Comparison of ENCODE assay signal across 11 mouse cellular contexts in genomic region chr1:74856439-74856720, GRCm38 (mm10). TPM values are rescaled to one million over a fixed set of nuclear protein-coding genes. Genes with fewer than 3 reads are reported as not detected.
DNase-seq lines count a peak whose midpoint lies in the region; ATAC-seq and TF ChIP-seq lines count a peak whose summit lies in the region.
"Had no signal": no experiment of that assay in that cellular context is flagged by ENCODE, and none has a peak within 500 bp of the region (broad histone marks: within the 10 kb centered on the region; RNA-seq: fewer than 3 reads in every experiment).

No protein-coding gene starts in this region.

- 4% methylated on average over 11 of the region's 11 CpGs for WGBS in forebrain, embryonic 16.5 days
- WGBS in midbrain, embryonic 11.5 days: 2% methylated on average over 11 of the region's 11 CpGs

- in situ Hi-C loops in ES-E14 (cut with MboI; ENCODE audit: low sequenced_read_pairs in 2 of 2, unreplicated experiment in 2 of 2): loop anchor here in 1 of 2 experiments (10.0 kb wide), 2 partner anchors 52 to 82 kb away; partner anchors contain the start of gene Wnt6

- intact Hi-C loops in heart, postnatal 10 days (cut with DNase I): no loop called here

- peaks cover 39% of the 10 kb centered on the region for H3K27me3 ChIP-seq in forebrain, embryonic 16.5 days (replicated peaks; ENCODE audit: control insufficient read depth, insufficient read depth, low read length)
- peaks cover 5% of the 10 kb centered on the region; the same call in 1 of the 2 replicates for H3K27me3 ChIP-seq in midbrain, embryonic 11.5 days (ENCODE audit: control insufficient read depth, insufficient read depth, low read length)

- H3K4me2 ChIP-seq in forebrain, embryonic 16.5 days (ENCODE audit: low read length): peak overlapping the region; percentile 83
- H3K4me2 ChIP-seq in midbrain, embryonic 11.5 days: peak overlapping the region; percentile 79
- H3K4me2 ChIP-seq: liver, embryonic 15.5 days had no signal

- peak; percentile 65 for DNase-seq in heart, adult 11 months
- DNase-seq in heart, postnatal 10 days: no peak
- DNase-seq in ES-E14 (ENCODE audit: low read depth, low spot score): no peak
- peak; percentile 91 for DNase-seq in midbrain, embryonic 11.5 days (ENCODE audit: low spot score, missing footprints)
- DNase-seq in frontal cortex, postnatal 25 days (ENCODE audit: low spot score in 2 of 2): no peak
- DNase-seq in testis, postnatal 10 days (ENCODE audit: low spot score): no peak
- DNase-seq in right cerebral cortex, postnatal 14 days: no peak

- H3K36me3 ChIP-seq in ES-E14 (ENCODE audit: control insufficient read depth, insufficient read depth, low read length, poor library complexity, severe bottlenecking): no peaks in the 10 kb centered on the region
- no peaks in the 10 kb centered on the region for H3K36me3 ChIP-seq in forebrain, embryonic 16.5 days (ENCODE audit: control insufficient read depth, insufficient read depth)
- no peaks in the 10 kb centered on the region for H3K36me3 ChIP-seq in midbrain, embryonic 11.5 days (ENCODE audit: control insufficient read depth, insufficient read depth, low read length)
- H3K36me3 ChIP-seq: liver, embryonic 15.5 days had no signal

- peaks cover 5 to 32% of the 10 kb centered on the region in 2 experiments; a peak in 3 of 4 replicates for H3K4me1 ChIP-seq in ES-E14 (ENCODE audit: control insufficient read depth in 2 of 2, insufficient read depth in 2 of 2, low read length in 2 of 2, poor library complexity in 1 of 2)
- H3K4me1 ChIP-seq in forebrain, embryonic 16.5 days (replicated peaks; ENCODE audit: control insufficient read depth, insufficient read depth, low read length): peaks cover 51% of the 10 kb centered on the region
- H3K4me1 ChIP-seq in midbrain, embryonic 11.5 days (ENCODE audit: control insufficient read depth, insufficient read depth, low read length): peaks cover 49% of the 10 kb centered on the region

- no peak overlapping the region for H3K9ac ChIP-seq in ES-E14 (ENCODE audit: insufficient read depth, low read depth, low read length, poor library complexity, severe bottlenecking)
- peak overlapping the region; percentile 90 for H3K9ac ChIP-seq in forebrain, embryonic 16.5 days (replicated peaks; ENCODE audit: low read depth, low read length)
- H3K9ac ChIP-seq in midbrain, embryonic 11.5 days (ENCODE audit: low read length): peak overlapping the region; percentile 84
- H3K9ac ChIP-seq: liver, embryonic 15.5 days had no signal

- H3K27ac ChIP-seq in ES-E14 (ENCODE audit: insufficient read depth, low read depth, low read length, poor library complexity, severe bottlenecking): no peak overlapping the region
- H3K27ac ChIP-seq in forebrain, embryonic 16.5 days (ENCODE audit: low read length): no peak overlapping the region
- no peak overlapping the region for H3K27ac ChIP-seq in midbrain, embryonic 11.5 days (ENCODE audit: low read depth, low read length)
- H3K27ac ChIP-seq: liver, embryonic 15.5 days had no signal

- no peak for ATAC-seq in forebrain, embryonic 16.5 days
- ATAC-seq in midbrain, embryonic 11.5 days (ENCODE audit: low FRiP score): no peak

- peak overlapping the region; percentile 37 to 75; a peak in 3 of 4 replicates for H3K4me3 ChIP-seq in ES-E14 (ENCODE audit: insufficient read depth in 1 of 2, low read depth in 1 of 2, low read length in 2 of 2, poor library complexity in 1 of 2, severe bottlenecking in 1 of 2)
- H3K4me3 ChIP-seq in forebrain, embryonic 16.5 days (replicated peaks; ENCODE audit: low read length): peak overlapping the region; percentile 88
- peak overlapping the region; percentile 67 for H3K4me3 ChIP-seq in midbrain, embryonic 11.5 days (ENCODE audit: low read depth, low read length)

- no peaks in the 10 kb centered on the region for H3K9me3 ChIP-seq in ES-E14 (ENCODE audit: control insufficient read depth, insufficient read depth, low read depth, low read length)
- no peaks in the 10 kb centered on the region for H3K9me3 ChIP-seq in forebrain, embryonic 16.5 days (ENCODE audit: control insufficient read depth, low read length)
- H3K9me3 ChIP-seq in midbrain, embryonic 11.5 days (ENCODE audit: control insufficient read depth, low read length): no peaks in the 10 kb centered on the region
- H3K9me3 ChIP-seq: liver, embryonic 15.5 days had no signal

TF ChIP-seq in ES-E14, 5 proteins besides CTCF, POLR2A, EP300 and RAD21:
- no peak for TF ChIP-seq HCFC1 (IDR thresholded peaks at IDR 0.05; ENCODE audit: borderline replicate concordance, insufficient read depth, low read length)
- TF ChIP-seq ZNF384 (IDR thresholded peaks at IDR 0.05; ENCODE audit: low read depth, low read length): no peak
- TF ChIP-seq MAFK (IDR thresholded peaks at IDR 0.05; ENCODE audit: insufficient read depth, low read depth, low read length): no peak
- no peak for TF ChIP-seq CHD2 (IDR thresholded peaks at IDR 0.05; ENCODE audit: low read depth, low read length)
- no peak for TF ChIP-seq ZC3H11A (IDR thresholded peaks at IDR 0.05; ENCODE audit: borderline replicate concordance, low read depth, low read length)

RNA-seq across cellular contexts. Expression of gene Cdk5r2, which starts 1.6 kb away (rescaled TPM):
- under 1 TPM in 1 of 2 experiments, not detected in 1; 0.12 TPM for total RNA-seq in heart, postnatal 10 days (2021)
- total RNA-seq in ES-E14 (2012; rRNA removed): 0.26 and 0.54 TPM in 2 replicates
- 2.2 and 2.8 TPM in 2 replicates for polyA plus RNA-seq in forebrain, embryonic 16.5 days (2015; fragmentation: Nextera tagmentation; extraction: Ambion mirVana)
- 5.7 and 5.8 TPM in 2 replicates for polyA plus RNA-seq in midbrain, embryonic 11.5 days (2014; fragmentation: Nextera tagmentation; extraction: Ambion mirVana)
- total RNA-seq: common myeloid progenitor, adult 5-6 weeks; hematopoietic stem cell, adult 5-6 weeks had no signal
- polyA plus RNA-seq: liver, embryonic 15.5 days had no signal

RNA-seq across cellular contexts. Expression of gene Fev, which starts 28.8 kb away (rescaled TPM):
- total RNA-seq in heart, postnatal 10 days (2021): under 1 TPM in 1 of 2 experiments, not detected in 1; 0.67 TPM
- total RNA-seq in ES-E14 (2012; rRNA removed): not detected in 2 replicates
- polyA plus RNA-seq in forebrain, embryonic 16.5 days (2015; fragmentation: Nextera tagmentation; extraction: Ambion mirVana): not detected in 2 replicates
- polyA plus RNA-seq in midbrain, embryonic 11.5 days (2014; fragmentation: Nextera tagmentation; extraction: Ambion mirVana): 0.41 and 0.69 TPM in 2 replicates
- total RNA-seq: common myeloid progenitor, adult 5-6 weeks; hematopoietic stem cell, adult 5-6 weeks had no signal

RNA-seq across cellular contexts. Expression of gene Cryba2, which starts 36.6 kb away (rescaled TPM):
- total RNA-seq in heart, postnatal 10 days (2021): not detected
- not detected in 2 replicates for total RNA-seq in ES-E14 (2012; rRNA removed)
- polyA plus RNA-seq in forebrain, embryonic 16.5 days (2015; fragmentation: Nextera tagmentation; extraction: Ambion mirVana): not detected in 2 replicates
- 0.19 TPM in 1 of 2 replicates, not detected in the other for polyA plus RNA-seq in midbrain, embryonic 11.5 days (2014; fragmentation: Nextera tagmentation; extraction: Ambion mirVana)
- total RNA-seq: common myeloid progenitor, adult 5-6 weeks; hematopoietic stem cell, adult 5-6 weeks had no signal
- polyA plus RNA-seq: liver, embryonic 15.5 days had no signal

Comparison
In these comparisons a context has a peak if more than half of its experiments do, and no peak if none do; other contexts are left out.
1. DNase-seq: peak in heart, adult 11 months (single experiment) and midbrain, embryonic 11.5 days (single experiment); none in heart, postnatal 10 days (0 of 2), ES-E14 (single experiment), frontal cortex, postnatal 25 days (0 of 2), testis, postnatal 10 days (single experiment) and right cerebral cortex, postnatal 14 days (single experiment).
2. Peak in every context shown above with its lines, with median percentiles within 50 percentile points of each other: H3K4me3 ChIP-seq.